Mouse (Mus musculus) megakaryocyte-erythroid progenitor cell, adult 5-6 weeks (primary cell): Measurements from ENCODE around the gene Olfr1255. TPM values are rescaled to one million over a fixed set of nuclear protein-coding genes. Genes with fewer than 3 reads are reported as not detected.

ENCODE experiments used
- ATAC-seq: replicated peaks from 2 replicates; pipeline ENCODE4 v1.8.0; 2016; ENCODE audit warnings: mild to moderate bottlenecking, inconsistent platforms; ENCODE audit not compliant: severe bottlenecking, poor library complexity, low FRiP score, low TSS enrichment
- total RNA-seq, 2 experiments: library from RNA; stranded (forward) in 1 of 2; stranded (reverse) in 1 of 2; fragments of 200-1000, 215-1000 nt in 1 of 2; fragments of >200 nt in 1 of 2; fragmentation: Nextera tagmentation in 1 of 2; gene quantifications; 2 replicates each; pipeline ENCODE4 v1.2.3; 2014 to 2017

The Olfr1255 gene
- not detected in 2 replicates for total RNA-seq (2014; fragmentation: Nextera tagmentation)
- total RNA-seq (2017): not detected in 2 replicates

DNA sequence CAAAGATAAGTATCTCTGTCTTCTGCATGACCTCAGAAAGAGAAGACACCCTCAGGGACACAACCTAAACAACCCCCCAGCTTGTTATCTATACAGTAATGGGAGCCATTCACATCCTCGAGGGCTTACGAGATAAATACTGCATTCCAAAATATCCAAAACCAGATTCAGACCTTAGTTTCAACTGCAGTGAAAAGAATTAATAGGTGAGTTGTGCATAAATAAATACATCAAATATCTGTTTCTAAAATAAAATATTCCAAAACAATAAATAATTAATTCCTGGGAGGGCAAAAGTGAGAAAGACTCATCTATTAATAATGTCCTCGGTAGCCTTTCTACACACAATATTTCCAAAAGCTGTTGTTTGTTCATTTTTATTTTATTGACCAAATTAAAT is at the start of gene Olfr1255:
Gene Olfr1255, plus strand, starts transcription at position 301 of the 400 bp plus-strand sequence.
- ATAC-seq: no peak

DNA sequence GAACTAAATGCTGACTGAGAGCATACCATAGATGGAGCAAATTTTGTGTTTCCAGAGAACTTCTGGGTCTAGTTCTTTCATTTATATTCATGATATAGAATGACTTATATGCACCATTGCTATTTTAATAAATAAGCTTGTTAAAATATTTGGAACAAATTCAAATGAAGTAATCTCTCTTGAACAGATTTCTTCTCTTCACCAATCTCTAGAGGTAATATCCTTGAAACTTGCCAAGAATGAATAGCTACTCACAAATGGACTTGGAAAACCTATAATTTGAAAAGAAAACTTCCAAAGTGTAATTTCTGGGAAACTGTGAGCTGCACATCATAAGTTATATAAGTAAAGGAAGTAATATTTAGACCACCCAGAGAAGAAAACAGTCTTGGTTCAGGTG is 18.3 kb upstream of the Olfr1255 start, which contains the start of gene Olfr1254:
Gene Olfr1254, minus strand, starts transcription at position 101 of the 400 bp plus-strand sequence.
- no peak for ATAC-seq

DNA sequence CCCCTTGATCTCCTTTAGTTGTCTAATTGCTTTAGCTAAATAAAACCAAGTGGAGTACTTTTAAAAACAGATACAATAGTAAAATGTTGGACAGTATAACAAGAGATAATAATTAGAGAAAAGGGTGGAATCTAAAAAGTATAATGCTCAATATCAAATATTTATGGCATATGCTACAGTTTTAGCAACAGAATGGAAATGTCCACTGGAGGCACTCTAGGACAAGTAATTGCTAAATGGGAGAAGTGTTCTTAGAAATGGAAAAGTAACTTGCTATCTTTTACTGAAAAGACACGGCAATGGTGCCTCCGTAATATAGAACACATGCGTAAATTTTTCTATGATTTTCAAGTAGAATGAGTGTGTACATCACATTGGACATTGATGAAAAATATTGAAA is 12.3 kb upstream of the Olfr1255 start:
- ATAC-seq: no peak

DNA sequence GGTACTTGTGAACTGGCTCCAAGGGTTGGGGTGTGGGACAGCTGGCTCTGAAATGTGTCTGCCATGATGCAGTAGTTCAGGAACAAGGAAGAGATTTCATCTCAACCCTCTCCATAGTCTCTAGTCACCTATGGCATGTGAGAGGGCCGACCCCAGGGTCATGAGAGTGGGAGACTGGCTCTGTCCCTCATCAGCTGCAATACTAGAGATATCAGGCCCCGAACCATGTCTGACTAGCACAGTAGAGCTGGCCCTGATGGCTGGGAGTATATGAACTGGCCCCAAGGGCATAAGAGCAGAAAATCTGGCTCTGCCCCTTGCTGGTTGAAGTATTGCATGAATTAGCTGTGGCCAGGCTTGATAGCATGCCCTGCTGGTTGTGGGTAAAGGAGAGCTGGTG is 1.1 kb upstream of the Olfr1255 start:
- ATAC-seq: no peak

DNA sequence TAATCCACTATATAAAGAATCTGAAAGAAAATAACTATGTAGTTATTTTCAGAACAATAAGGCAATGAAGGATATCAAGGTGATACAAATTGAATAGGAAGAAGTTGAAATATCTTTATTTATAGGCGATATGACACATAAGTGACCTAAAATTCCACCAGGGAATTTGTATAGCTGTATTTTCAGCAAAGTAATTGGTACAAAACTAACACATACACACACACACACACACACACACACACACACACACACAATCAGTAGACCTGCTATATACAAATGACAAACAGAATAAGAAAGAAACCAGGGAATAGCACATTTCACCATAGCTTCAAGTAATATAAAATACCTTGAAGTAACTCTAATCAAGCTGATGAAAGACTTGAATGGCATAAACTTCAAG is 8.4 kb downstream of the Olfr1255 start:
- ATAC-seq: no peak

DNA sequence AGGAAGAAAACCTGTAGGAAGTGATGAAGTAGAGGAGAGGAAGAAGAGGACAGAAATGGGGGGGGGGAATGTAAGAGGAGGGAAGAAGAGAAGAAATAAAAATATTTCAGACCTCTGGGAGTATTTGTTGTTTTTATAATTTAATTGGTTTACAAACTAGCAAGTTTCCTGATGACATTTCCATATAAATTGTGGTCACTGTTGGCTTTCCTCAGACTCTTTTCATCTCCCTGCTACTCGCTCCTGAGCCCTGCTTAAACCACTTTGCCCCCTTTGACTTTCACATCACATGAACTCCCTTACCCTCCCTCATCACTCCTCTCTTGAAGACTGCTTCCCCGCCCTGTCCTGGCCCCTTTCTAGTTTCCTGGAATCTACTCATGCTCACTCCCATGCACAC is 29.6 kb downstream of the Olfr1255 start, which contains the start of gene Olfr1256:
Gene Olfr1256, minus strand, starts transcription at position 101 of the 400 bp plus-strand sequence.
- ATAC-seq: no peak

DNA sequence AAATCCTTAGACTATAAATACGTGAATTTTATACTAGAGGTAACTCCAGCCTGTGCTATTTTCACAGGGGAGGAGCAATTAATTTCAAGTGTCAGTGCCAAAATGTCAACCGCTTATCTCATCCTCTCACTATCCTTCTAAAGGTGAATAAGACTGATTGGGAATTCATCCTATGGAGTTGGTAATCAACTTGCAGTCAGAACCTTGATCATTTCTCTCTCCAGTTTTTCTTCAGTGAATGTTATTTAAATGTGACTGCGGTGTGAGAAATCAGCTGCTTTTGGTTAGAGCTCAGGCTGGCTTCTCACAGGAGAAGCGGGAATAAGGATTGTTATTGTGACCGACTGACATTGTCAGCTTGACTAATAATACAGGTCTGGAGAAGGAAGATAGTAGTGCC is 36.3 kb downstream of the Olfr1255 start, which contains the start of gene Olfr48:
Gene Olfr48, minus strand, starts transcription at position 101 of the 400 bp plus-strand sequence.
- ATAC-seq: no peak

DNA sequence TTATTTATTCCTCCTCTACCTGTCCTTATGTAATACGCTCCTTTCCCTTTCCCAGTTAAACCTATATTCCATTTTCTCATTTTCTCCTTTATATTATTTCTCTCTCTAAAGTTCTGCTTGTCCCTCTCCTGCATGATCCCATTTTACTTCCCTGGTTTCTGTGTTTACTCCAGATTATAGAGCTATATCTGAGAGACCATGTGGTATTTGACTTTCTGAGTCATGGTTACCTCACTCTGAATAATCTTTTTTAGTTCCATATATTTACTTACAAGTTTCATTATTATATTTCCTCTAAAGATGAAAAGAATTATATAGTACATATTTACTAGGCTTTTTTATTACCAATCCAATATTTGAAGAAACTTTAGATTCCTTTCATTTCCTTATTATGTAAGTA is 37.4 kb downstream of the Olfr1255 start:
- ATAC-seq: no peak

Other genes starting within 250 kb of the Olfr1255 start
- not detected in 2 replicates for gene Olfr1245, start 233.6 kb upstream of the Olfr1255 start, total RNA-seq (2014; fragmentation: Nextera tagmentation)
- not detected in 2 replicates for gene Olfr1245, start 233.6 kb upstream of the Olfr1255 start, total RNA-seq (2017)
- gene Olfr1246, start 218.9 kb upstream of the Olfr1255 start, total RNA-seq (2014; fragmentation: Nextera tagmentation): not detected in 2 replicates
- not detected in 2 replicates for gene Olfr1246, start 218.9 kb upstream of the Olfr1255 start, total RNA-seq (2017)
- gene Olfr1247, start 197.9 kb upstream of the Olfr1255 start, total RNA-seq (2014; fragmentation: Nextera tagmentation): not detected in 2 replicates
- gene Olfr1247, start 197.9 kb upstream of the Olfr1255 start, total RNA-seq (2017): not detected in 2 replicates
- gene Olfr1248, start 193.8 kb upstream of the Olfr1255 start, total RNA-seq (2014; fragmentation: Nextera tagmentation): not detected in 2 replicates
- gene Olfr1248, start 193.8 kb upstream of the Olfr1255 start, total RNA-seq (2017): not detected in 2 replicates
- gene Olfr1249, start 177.1 kb upstream of the Olfr1255 start, total RNA-seq (2014; fragmentation: Nextera tagmentation): not detected in 2 replicates
- gene Olfr1249, start 177.1 kb upstream of the Olfr1255 start, total RNA-seq (2017): not detected in 2 replicates
- gene Olfr1250, start 150.6 kb upstream of the Olfr1255 start, total RNA-seq (2014; fragmentation: Nextera tagmentation): not detected in 2 replicates
- gene Olfr1250, start 150.6 kb upstream of the Olfr1255 start, total RNA-seq (2017): not detected in 2 replicates
- not detected in 2 replicates for gene Olfr1251, start 140.1 kb upstream of the Olfr1255 start, total RNA-seq (2014; fragmentation: Nextera tagmentation)
- gene Olfr1251, start 140.1 kb upstream of the Olfr1255 start, total RNA-seq (2017): not detected in 2 replicates
- not detected in 2 replicates for gene Olfr1252, start 87.0 kb upstream of the Olfr1255 start, total RNA-seq (2014; fragmentation: Nextera tagmentation)
- not detected in 2 replicates for gene Olfr1252, start 87.0 kb upstream of the Olfr1255 start, total RNA-seq (2017)
- gene Olfr1253, start 55.0 kb upstream of the Olfr1255 start, total RNA-seq (2014; fragmentation: Nextera tagmentation): not detected in 2 replicates
- not detected in 2 replicates for gene Olfr1253, start 55.0 kb upstream of the Olfr1255 start, total RNA-seq (2017)
- not detected in 2 replicates for gene Olfr1254, start 18.4 kb upstream of the Olfr1255 start, total RNA-seq (2014; fragmentation: Nextera tagmentation)
- not detected in 2 replicates for gene Olfr1254, start 18.4 kb upstream of the Olfr1255 start, total RNA-seq (2017)
- gene Olfr1256, start 29.5 kb downstream of the Olfr1255 start, total RNA-seq (2014; fragmentation: Nextera tagmentation): not detected in 2 replicates
- not detected in 2 replicates for gene Olfr1256, start 29.5 kb downstream of the Olfr1255 start, total RNA-seq (2017)
- gene Olfr48, start 36.2 kb downstream of the Olfr1255 start, total RNA-seq (2014; fragmentation: Nextera tagmentation): not detected in 2 replicates
- gene Olfr48, start 36.2 kb downstream of the Olfr1255 start, total RNA-seq (2017): not detected in 2 replicates
- gene Olfr1257, start 66.4 kb downstream of the Olfr1255 start, total RNA-seq (2014; fragmentation: Nextera tagmentation): not detected in 2 replicates
- not detected in 2 replicates for gene Olfr1257, start 66.4 kb downstream of the Olfr1255 start, total RNA-seq (2017)
- gene Olfr1258, start 115.3 kb downstream of the Olfr1255 start, total RNA-seq (2014; fragmentation: Nextera tagmentation): not detected in 2 replicates
- not detected in 2 replicates for gene Olfr1258, start 115.3 kb downstream of the Olfr1255 start, total RNA-seq (2017)
- gene Olfr1259, start 136.6 kb downstream of the Olfr1255 start, total RNA-seq (2014; fragmentation: Nextera tagmentation): not detected in 2 replicates
- gene Olfr1259, start 136.6 kb downstream of the Olfr1255 start, total RNA-seq (2017): not detected in 2 replicates
- gene Olfr1260, start 162.3 kb downstream of the Olfr1255 start, total RNA-seq (2014; fragmentation: Nextera tagmentation): not detected in 2 replicates
- gene Olfr1260, start 162.3 kb downstream of the Olfr1255 start, total RNA-seq (2017): not detected in 2 replicates
- gene Olfr1261, start 179.2 kb downstream of the Olfr1255 start, total RNA-seq (2014; fragmentation: Nextera tagmentation): not detected in 2 replicates
- gene Olfr1261, start 179.2 kb downstream of the Olfr1255 start, total RNA-seq (2017): not detected in 2 replicates
- gene Olfr1262, start 188.1 kb downstream of the Olfr1255 start, total RNA-seq (2014; fragmentation: Nextera tagmentation): not detected in 2 replicates
- not detected in 2 replicates for gene Olfr1262, start 188.1 kb downstream of the Olfr1255 start, total RNA-seq (2017)
- gene Olfr1263, start 200.1 kb downstream of the Olfr1255 start, total RNA-seq (2014; fragmentation: Nextera tagmentation): not detected in 2 replicates
- gene Olfr1263, start 200.1 kb downstream of the Olfr1255 start, total RNA-seq (2017): not detected in 2 replicates
- gene Olfr1264, start 213.5 kb downstream of the Olfr1255 start, total RNA-seq (2014; fragmentation: Nextera tagmentation): not detected in 2 replicates
- gene Olfr1264, start 213.5 kb downstream of the Olfr1255 start, total RNA-seq (2017): not detected in 2 replicates
- not detected in 2 replicates for gene Olfr1265, start 223.3 kb downstream of the Olfr1255 start, total RNA-seq (2014; fragmentation: Nextera tagmentation)
- gene Olfr1265, start 223.3 kb downstream of the Olfr1255 start, total RNA-seq (2017): not detected in 2 replicates